Mouse (Mus musculus): Measurements from ENCODE around the gene Gm42715.
A peak's percentile ranks its signal among the peaks of the same experiment; 100 is the strongest.
"Not testable (repeated sequence)": the region's sequence is repeated elsewhere in the genome, so short reads cannot be mapped to it uniquely, and the experiment has no call there.

Gm42715 gene

GRCm38 (mm10) chr7:127519284-127519683, at the start of gene Gm42715:
Gene Gm42715 (plus strand): TSS chr7:127519584.
- no peak for DNase-seq (ENCODE audit: low read depth in 1 of 2, low spot score in 2 of 2)

- no peak for DNase-seq (ENCODE audit: low read depth in 1 of 2, low spot score in 2 of 2)
These were observed 49.2 kb upstream of the Gm42715 start for GRCm38 (mm10) chr7:127470011-127470715.

- DNase-seq (ENCODE audit: low read depth in 1 of 2, low spot score in 2 of 2) = peak; percentile 77 to 83
These were observed 48.4 kb upstream of the Gm42715 start for GRCm38 (mm10) chr7:127470743-127471645.

GRCm38 (mm10) chr7:127471646-127472010, 47.8 kb upstream of the Gm42715 start:
- peak in 1 of 2 experiments; percentile 28 for DNase-seq (ENCODE audit: low read depth in 1 of 2, low spot score in 2 of 2)

- DNase-seq (ENCODE audit: low read depth in 1 of 2, low spot score in 2 of 2) = no peak
These were observed 47.3 kb upstream of the Gm42715 start for GRCm38 (mm10) chr7:127472060-127472459.

- DNase-seq (ENCODE audit: low read depth in 1 of 2, low spot score in 2 of 2) = no peak
These were observed 45.7 kb upstream of the Gm42715 start for GRCm38 (mm10) chr7:127473705-127474104.

GRCm38 (mm10) chr7:127474378-127475070, 44.9 kb upstream of the Gm42715 start:
- no peak for DNase-seq (ENCODE audit: low read depth in 1 of 2, low spot score in 2 of 2)

GRCm38 (mm10) chr7:127475186-127475740, 44.1 kb upstream of the Gm42715 start:
- no peak for DNase-seq (ENCODE audit: low read depth in 1 of 2, low spot score in 2 of 2)

GRCm38 (mm10) chr7:127476336-127476735, 43.0 kb upstream of the Gm42715 start:
- no peak for DNase-seq (ENCODE audit: low read depth in 1 of 2, low spot score in 2 of 2)

- DNase-seq (ENCODE audit: low read depth in 1 of 2, low spot score in 2 of 2) = no peak
These were observed 42.5 kb upstream of the Gm42715 start for GRCm38 (mm10) chr7:127476855-127477254.

- peak; percentile 97 to 99 for DNase-seq (ENCODE audit: low read depth in 1 of 2, low spot score in 2 of 2)
These were observed 41.4 kb upstream of the Gm42715 start for GRCm38 (mm10) chr7:127477687-127478634.

GRCm38 (mm10) chr7:127478635-127479317, 40.6 kb upstream of the Gm42715 start, which contains the start of gene Fbrs:
Gene Fbrs (plus strand): TSS chr7:127479199.
- DNase-seq (ENCODE audit: low read depth in 1 of 2, low spot score in 2 of 2) = peak; percentile 79 to 86

GRCm38 (mm10) chr7:127479318-127480225, 39.8 kb upstream of the Gm42715 start:
- DNase-seq (ENCODE audit: low read depth in 1 of 2, low spot score in 2 of 2) = no peak

GRCm38 (mm10) chr7:127480321-127480720, 39.1 kb upstream of the Gm42715 start:
- peak; percentile 54 to 77 for DNase-seq (ENCODE audit: low read depth in 1 of 2, low spot score in 2 of 2)

GRCm38 (mm10) chr7:127485416-127485815, 34.0 kb upstream of the Gm42715 start:
- no peak for DNase-seq (ENCODE audit: low read depth in 1 of 2, low spot score in 2 of 2)

- DNase-seq (ENCODE audit: low read depth in 1 of 2, low spot score in 2 of 2) = not testable (repeated sequence)
These were observed 31.0 kb upstream of the Gm42715 start for GRCm38 (mm10) chr7:127488364-127488763.

GRCm38 (mm10) chr7:127489982-127490381, 29.4 kb upstream of the Gm42715 start:
- no peak for DNase-seq (ENCODE audit: low read depth in 1 of 2, low spot score in 2 of 2)

- DNase-seq (ENCODE audit: low read depth in 1 of 2, low spot score in 2 of 2) = no peak
These were observed 27.5 kb upstream of the Gm42715 start for GRCm38 (mm10) chr7:127491846-127492245.

All from monocyte, adult 2 months (primary cell).